Mouse (Mus musculus) megakaryocyte-erythroid progenitor cell, adult 5-6 weeks (primary cell): Measurements from ENCODE around the gene Mxd1. TPM values are rescaled to one million over a fixed set of nuclear protein-coding genes. Genes with fewer than 3 reads are reported as not detected.

Source experiments
- ATAC-seq: replicated peaks from 2 replicates; pipeline ENCODE4 v1.8.0; 2016; ENCODE audit warnings: mild to moderate bottlenecking, inconsistent platforms; ENCODE audit not compliant: severe bottlenecking, poor library complexity, low FRiP score, low TSS enrichment
- total RNA-seq, 2 experiments: library from RNA; stranded (forward) in 1 of 2; stranded (reverse) in 1 of 2; fragments of 200-1000, 215-1000 nt in 1 of 2; fragments of >200 nt in 1 of 2; fragmentation: Nextera tagmentation in 1 of 2; gene quantifications; 2 replicates each; pipeline ENCODE4 v1.2.3; 2014 to 2017

Gene Mxd1
- total RNA-seq, 2 experiments from 2014 or later: 7.6 to 14.9 TPM

DNA sequence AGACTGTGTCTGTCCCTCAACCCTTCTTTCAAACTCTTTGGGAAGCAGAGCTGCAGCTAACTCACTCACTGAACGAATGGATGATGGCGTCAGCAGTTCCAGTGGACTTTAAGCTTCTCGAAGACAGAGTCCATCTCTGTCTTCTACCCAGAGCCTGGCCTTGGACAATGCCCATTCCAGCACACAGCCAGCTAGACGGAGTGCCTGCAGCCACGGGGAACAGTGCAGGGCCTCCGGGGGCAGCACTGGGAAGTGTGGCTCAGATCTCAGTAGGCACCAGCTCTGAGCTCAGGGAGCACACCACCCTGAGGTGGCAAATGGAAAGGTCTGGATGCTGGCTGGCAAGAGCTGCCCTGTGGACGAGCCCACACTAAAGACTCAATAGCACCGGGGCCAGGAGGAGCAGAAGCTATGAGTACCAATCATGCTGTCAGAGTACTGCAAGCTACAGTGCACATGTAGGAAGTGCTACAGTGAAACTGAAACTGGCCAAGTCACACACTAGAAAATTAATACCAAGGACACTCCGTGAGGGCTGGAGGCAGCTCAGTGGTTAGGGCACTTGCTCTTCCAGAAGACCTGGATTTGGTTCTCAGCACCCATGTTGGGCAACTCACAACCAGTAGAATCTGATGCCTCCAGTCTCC, 14.6 kb downstream of the Mxd1 start:
- peak; percentile 34; the same call in 1 of the 2 replicates for ATAC-seq

DNA sequence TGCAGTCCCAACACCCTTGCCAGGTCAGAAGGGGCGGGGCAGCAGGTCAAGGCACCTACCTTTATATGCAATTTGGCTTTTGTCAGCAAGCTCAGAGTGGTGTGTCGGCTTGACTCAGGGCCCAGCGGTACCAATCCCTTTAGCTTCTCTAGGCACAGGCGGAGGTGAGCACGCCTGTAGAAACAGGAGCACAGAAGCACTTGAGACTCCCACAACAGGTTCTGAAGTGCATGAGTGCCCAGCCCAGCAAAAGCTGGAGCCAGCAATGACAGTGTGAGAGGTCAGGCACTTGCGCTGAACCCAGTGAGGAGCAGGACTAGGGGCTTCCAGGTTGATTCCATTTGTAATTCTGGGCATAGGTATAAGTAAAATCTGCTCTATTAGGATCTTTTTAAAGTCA, 15.9 kb downstream of the Mxd1 start:
- no peak for ATAC-seq

DNA sequence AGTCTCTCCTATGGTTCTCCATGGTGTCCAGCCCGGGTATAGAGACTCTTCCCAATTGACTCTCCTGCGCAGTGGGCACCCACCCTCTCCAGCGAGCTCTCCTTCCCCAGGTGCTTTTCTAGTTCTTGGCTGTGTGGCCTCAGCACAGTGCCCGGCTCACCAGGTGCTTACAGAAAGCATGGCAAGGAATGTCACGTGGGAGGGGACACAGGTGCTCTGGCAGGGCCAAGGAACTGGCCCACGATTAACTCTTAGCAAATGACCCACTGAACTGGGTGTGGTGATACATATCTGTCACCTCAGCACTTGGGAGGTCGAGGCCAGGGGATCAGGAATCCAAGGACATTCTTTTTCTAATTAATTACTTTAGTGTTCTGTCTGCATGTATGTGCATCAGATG, 22.8 kb downstream of the Mxd1 start:
- no peak for ATAC-seq

DNA sequence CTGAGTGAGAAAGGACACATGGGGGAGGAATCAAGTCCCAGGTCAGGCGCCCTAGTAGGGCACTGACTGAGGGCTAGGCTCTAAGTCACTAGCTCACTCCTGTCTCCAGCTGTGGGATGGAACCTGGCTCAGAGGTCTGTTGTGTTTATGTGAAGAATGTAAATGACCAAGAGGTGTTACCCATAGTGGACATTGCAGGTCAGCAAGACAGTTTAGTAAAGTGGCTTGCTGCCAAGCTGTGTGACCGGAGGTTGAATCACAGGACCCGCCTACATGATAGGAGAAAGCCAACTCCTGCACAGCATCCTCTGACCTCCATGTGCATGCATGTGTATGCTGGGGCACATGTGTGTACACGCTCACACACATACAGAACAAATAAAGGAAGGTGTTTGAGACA, 23.4 kb downstream of the Mxd1 start:
- ATAC-seq: no peak

GRCm38 (mm10) chr6:86644775-86645400, 24.1 kb downstream of the Mxd1 start:
- ATAC-seq: no peak; the same call in 1 of the 2 replicates

DNA sequence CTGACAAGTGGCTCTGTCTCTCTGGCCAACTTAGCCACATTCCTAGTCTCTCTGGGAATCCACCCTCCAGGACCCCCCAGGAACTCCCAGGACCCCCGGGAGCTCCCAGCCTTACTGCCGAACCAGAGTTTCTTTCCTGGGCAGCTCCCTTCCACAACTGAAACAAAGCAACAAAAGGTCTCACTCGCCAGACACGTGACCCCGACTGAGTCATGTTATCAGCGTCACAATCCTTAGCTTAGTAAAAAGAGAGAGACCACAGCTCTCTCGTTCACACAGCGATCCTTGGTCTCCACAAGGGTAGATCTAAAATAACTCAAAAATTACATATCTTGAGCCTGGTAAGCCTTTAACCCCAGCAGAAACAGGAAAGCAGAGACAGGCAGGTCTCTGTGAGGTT, 27.2 kb downstream of the Mxd1 start:
- no peak for ATAC-seq

DNA sequence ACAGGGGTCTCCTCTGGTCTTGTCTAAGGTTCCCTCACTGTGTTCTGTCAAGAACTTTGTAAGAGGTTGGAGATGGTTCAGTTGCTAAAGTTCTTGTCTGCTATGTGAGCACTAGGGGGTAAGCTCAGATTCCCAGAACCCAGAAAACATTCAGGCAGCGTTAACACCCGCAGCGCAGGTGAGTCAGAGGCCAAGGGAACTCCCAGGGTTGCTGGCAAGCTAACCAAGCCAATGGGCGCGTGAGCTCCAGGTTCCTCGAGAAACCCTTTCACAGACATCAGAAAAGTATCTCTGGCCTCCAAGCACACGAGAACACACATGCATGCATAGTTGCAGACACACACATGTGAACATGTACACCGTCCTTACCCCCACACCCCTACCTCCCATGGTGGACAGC, 28.2 kb downstream of the Mxd1 start:
- ATAC-seq: no peak

- no peak for ATAC-seq
Observed at GRCm38 (mm10) chr6:86640161-86640560, 28.8 kb downstream of the Mxd1 start.

DNA sequence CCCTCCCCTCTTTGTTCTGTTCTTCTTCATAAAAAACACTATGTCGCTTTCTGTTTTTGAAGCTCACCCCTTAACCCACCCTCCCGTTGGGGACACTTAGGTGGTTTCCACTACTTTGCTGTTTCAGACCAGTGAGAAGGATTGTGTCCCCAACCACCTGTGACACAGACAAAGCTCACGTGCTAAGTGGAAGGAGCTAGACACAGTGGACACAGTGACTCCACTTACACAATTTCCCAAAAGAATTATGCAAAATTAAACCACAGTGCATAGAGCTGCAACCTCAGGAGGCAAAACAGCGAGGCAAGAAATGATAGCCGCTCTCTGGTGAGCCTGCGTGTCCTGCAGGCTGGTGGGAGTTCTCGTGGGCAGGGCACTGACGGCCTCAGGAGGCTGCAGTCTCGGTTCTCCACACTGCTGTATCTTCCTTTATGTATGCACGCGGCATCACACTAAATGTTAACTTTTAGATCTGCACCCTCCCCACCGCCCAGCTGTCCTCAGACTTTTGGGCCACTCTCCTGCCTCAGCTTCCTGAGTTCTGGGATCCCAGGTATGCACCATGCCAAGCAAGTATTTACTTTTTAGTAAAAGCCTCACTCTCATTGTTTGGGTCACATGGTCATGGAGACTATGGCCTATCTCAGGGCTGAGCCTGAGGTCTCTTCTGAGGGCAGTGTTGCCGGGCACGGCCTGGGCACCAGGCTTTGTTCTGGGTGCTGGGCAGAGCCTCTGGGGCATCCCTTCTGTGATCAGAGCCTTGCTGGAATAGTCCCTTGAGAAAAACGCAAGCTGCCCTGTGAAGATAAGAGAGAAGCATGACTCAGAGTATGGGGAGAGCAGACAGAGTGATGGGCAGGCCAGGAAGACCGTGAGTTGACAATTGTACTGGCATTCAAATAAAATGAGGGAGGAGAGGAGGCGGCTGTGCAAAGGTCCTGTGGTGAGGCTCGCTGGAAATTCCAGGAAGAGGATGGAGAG, 29.5 kb downstream of the Mxd1 start:
- ATAC-seq: peak; percentile 84

GRCm38 (mm10) chr6:86638434-86638833, 30.5 kb downstream of the Mxd1 start:
- ATAC-seq: no peak

DNA sequence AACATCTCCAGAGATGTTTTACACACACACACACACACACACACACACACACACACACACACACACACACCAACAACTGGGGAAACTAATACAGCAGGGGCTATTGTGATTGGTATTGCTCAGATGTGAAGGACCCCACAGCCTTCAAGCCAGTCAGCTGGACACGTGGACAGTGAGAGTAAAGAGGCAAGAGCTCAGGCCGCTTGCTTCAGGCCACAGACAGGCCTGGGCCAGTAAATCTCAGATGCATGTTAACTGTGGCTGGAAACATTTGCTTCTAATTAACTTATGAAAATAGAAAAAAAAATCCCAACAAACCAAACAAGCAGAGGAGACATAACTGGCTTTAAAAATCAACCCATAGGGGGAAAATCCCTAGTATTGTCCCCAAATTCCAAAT, 31.1 kb downstream of the Mxd1 start:
- no peak for ATAC-seq

- ATAC-seq: peak; percentile 59
Observed at GRCm38 (mm10) chr6:86637171-86637835, 31.7 kb downstream of the Mxd1 start.

DNA sequence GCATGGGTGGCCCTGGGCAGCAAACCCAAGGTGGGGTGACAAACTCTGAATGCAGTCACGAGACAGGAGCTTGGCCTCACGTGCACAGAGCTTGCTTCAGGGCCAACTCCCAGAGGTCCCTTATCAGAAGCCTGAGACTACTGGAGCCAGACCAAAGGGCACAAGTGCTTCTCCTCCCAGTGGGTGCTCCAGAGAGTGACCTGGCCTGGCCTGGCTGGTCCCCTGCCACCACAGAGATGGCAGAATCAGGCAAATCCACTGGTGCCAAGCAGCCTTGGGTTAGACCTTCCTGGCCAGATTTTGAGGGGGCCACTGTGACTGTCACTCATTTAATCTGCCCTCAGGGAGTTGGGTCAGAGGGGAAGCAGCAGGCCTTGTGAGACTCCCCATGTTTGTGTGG, 32.5 kb downstream of the Mxd1 start:
- ATAC-seq: peak; percentile 41

DNA sequence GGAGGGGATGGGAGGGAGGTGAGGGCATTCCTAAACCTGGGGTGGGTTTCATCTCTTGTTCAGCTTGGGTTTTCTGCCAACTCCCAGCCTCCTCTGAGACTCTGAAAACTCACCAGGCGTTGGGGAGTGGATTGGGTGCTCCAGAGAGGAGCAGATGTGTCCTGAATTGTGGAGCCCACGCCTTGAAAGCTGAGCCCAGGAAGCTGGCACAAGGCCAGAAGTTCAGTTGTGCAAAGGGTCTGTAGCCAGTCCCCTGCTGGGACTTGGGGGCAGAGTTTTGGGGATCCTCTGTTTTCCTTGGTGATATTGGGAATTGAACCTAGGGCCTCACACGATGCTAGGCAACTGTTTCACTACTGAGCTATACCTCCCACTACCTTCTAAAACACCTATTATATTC, 38.8 kb downstream of the Mxd1 start:
- no peak for ATAC-seq

GRCm38 (mm10) chr6:86627946-86628345, 41.0 kb downstream of the Mxd1 start, which contains the start of gene Asprv1:
Asprv1 (plus strand) TSS chr6:86628164.
- ATAC-seq: no peak

GRCm38 (mm10) chr6:86624074-86625030, 44.6 kb downstream of the Mxd1 start:
- no peak for ATAC-seq

DNA sequence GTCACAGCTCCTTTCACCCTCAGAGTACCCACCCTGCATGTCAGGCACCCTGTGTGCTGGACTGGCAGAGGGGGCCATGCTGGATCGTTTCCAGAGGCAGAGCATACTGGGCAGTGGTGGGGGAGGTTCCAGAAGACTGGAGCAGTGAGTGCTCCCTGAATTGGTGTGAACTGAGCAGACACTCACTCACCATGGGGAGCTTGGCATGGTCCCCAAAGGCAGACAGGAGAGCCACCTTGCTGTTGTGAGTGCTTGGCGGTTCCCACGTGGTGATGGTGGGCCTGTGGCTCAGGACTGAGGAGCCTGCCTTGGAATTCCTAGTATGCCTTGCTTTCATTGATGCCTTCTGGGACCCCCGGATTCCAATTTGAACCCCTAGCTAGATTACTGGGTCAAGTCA, 45.8 kb downstream of the Mxd1 start:
- ATAC-seq: no peak

DNA sequence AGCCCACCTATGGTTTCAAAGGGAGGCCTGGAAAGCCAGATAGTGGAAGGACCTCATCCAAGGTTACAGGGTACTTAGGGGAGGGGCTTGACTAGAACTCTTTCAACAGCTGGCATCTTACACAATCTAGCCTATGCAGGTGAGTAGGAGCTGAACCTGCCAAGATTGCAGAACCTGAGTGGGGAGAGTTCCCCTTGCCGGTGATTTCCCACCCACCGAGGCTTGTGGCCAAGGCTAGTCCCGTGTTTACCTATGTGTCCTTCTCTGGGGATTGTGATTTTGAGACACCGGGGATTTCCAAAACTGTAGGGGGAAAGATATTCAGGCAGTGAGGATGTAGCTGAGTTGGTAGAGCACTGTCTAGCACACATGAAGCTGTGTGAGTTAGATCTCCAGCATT, 53.7 kb downstream of the Mxd1 start:
- ATAC-seq: no peak

DNA sequence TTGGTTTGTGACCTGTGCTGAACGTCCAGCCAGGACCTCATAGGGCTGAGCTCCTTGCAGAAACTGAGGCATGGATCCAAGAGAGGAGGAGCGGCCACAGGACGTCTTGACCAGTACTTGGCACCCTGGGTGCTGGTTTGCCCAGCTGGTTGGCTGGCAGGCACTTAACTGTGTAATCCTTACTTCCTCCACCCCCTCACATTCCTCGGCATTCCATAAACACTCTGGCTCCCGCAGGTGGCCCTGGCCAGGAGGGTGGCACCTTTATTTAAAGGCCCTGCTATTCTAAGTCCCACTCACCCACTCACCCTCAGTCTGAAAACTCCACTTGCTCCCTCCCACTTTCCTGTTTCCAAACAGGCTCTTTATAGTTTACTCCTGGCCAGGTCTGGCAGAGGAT, 58.2 kb downstream of the Mxd1 start:
- no peak for ATAC-seq
